Mouse (Mus musculus) retina, postnatal 1 day (tissue): ENCODE results near the gene Ptafr.
"Not testable (repeated sequence)": the region's sequence is repeated elsewhere in the genome, so short reads cannot be mapped to it uniquely, and the experiment has no call there.

Experiments used
- DNase-seq: peaks from one replicate; pipeline ENCODE4 v3.0.0-alpha.2; 2012

Gene Ptafr

GRCm38 (mm10) chr4:132563965-132564364 is at the start of gene Ptafr:
Ptafr (plus strand) TSS chr4:132564067.
- no peak for DNase-seq

- peak; percentile 87 for DNase-seq
These were observed 49.2 kb upstream of the Ptafr start for GRCm38 (mm10) chr4:132514555-132515135.

- DNase-seq: peak; percentile 97
These were observed 48.3 kb upstream of the Ptafr start for GRCm38 (mm10) chr4:132515369-132516155.

GRCm38 (mm10) chr4:132518066-132518465 is 45.8 kb upstream of the Ptafr start:
- no peak for DNase-seq

- DNase-seq: no peak
These were observed 44.7 kb upstream of the Ptafr start for GRCm38 (mm10) chr4:132519188-132519587.

GRCm38 (mm10) chr4:132524321-132524741 is 39.5 kb upstream of the Ptafr start:
- DNase-seq: no peak

- DNase-seq: no peak
These were observed 39.1 kb upstream of the Ptafr start for GRCm38 (mm10) chr4:132524808-132525207.

- DNase-seq: peak; percentile 33
These were observed 37.2 kb upstream of the Ptafr start for GRCm38 (mm10) chr4:132526678-132527077.

- DNase-seq: no peak
These were observed 35.8 kb upstream of the Ptafr start for GRCm38 (mm10) chr4:132527917-132528522.

GRCm38 (mm10) chr4:132529344-132529743 is 34.5 kb upstream of the Ptafr start:
- DNase-seq: no peak

GRCm38 (mm10) chr4:132530033-132530804 is 33.6 kb upstream of the Ptafr start:
- DNase-seq: no peak

GRCm38 (mm10) chr4:132532496-132532895 is 31.4 kb upstream of the Ptafr start:
- DNase-seq: peak; percentile 35

GRCm38 (mm10) chr4:132532981-132533916 is 30.6 kb upstream of the Ptafr start, which contains the start of gene Atpif1:
Atpif1 (minus strand) TSS chr4:132533659.
- peak; percentile 96 for DNase-seq

GRCm38 (mm10) chr4:132535406-132536121 is 28.3 kb upstream of the Ptafr start, which contains the start of gene Dnajc8:
Dnajc8 (plus strand) TSS chr4:132535550.
- peak; percentile 96 for DNase-seq

GRCm38 (mm10) chr4:132539481-132539880 is 24.4 kb upstream of the Ptafr start:
- no peak for DNase-seq

- DNase-seq: no peak
These were observed 22.5 kb upstream of the Ptafr start for GRCm38 (mm10) chr4:132541413-132541812.

- DNase-seq: no peak
These were observed 21.1 kb upstream of the Ptafr start for GRCm38 (mm10) chr4:132542724-132543123.

- peak; percentile 80 for DNase-seq
These were observed 18.0 kb upstream of the Ptafr start for GRCm38 (mm10) chr4:132545851-132546250.

- DNase-seq: no peak
These were observed 9.6 kb upstream of the Ptafr start for GRCm38 (mm10) chr4:132554221-132554620.

GRCm38 (mm10) chr4:132554653-132555052 is 9.2 kb upstream of the Ptafr start:
- no peak for DNase-seq

- not testable (repeated sequence) for DNase-seq
These were observed 8.3 kb upstream of the Ptafr start for GRCm38 (mm10) chr4:132555550-132555949.
